Mouse (Mus musculus) CH12.LX (cell line): ENCODE measurements around the gene Glra1.

ENCODE experiments used
- CHD2 ChIP-seq: IDR thresholded peaks from 2 replicates; pipeline ENCODE4 v1.6.1; 2011; ENCODE audit warnings: low read length, improper control_type of control experiment
- CTCF ChIP-seq, 2 experiments: IDR thresholded peaks in 1 of 2; conservative IDR thresholded peaks in 1 of 2; 2 replicates each; pipeline ENCODE4 v1.5.1; 2011 to 2012; ENCODE audit warnings: low read depth in 2 of 2, low read length in 2 of 2, improper control_type of control experiment in 1 of 2, inconsistent platforms in 1 of 2, mild to moderate bottlenecking in 1 of 2, moderate library complexity in 1 of 2
- GABPA ChIP-seq: IDR thresholded peaks from 2 replicates; pipeline ENCODE4 v1.6.1; 2012; ENCODE audit warnings: low read depth, low read length, improper control_type of control experiment, inconsistent platforms; ENCODE audit not compliant: insufficient replicate concordance
- JUND ChIP-seq: conservative IDR thresholded peaks from 2 replicates; pipeline ENCODE4 v1.6.1; 2011; ENCODE audit warnings: low read depth, low read length, improper control_type of control experiment
- MAZ ChIP-seq: IDR thresholded peaks from 2 replicates; pipeline ENCODE4 v1.6.1; 2012; ENCODE audit warnings: low read depth, mild to moderate bottlenecking, inconsistent platforms, low read length, improper control_type of control experiment, moderate library complexity
- MXI1 ChIP-seq: IDR thresholded peaks from 2 replicates; pipeline ENCODE4 v1.6.1; 2011; ENCODE audit warnings: mild to moderate bottlenecking, low read depth, low read length, improper control_type of control experiment
- MYC ChIP-seq: IDR thresholded peaks from 2 replicates; pipeline ENCODE4 v1.6.1; 2011; ENCODE audit warnings: low read depth, mild to moderate bottlenecking, improper control_type of control experiment, low read length
- NELFE ChIP-seq: IDR thresholded peaks from 2 replicates; pipeline ENCODE4 v1.6.1; 2011; ENCODE audit warnings: low read depth, low read length, improper control_type of control experiment
- POLR2A ChIP-seq: IDR thresholded peaks from 2 replicates; pipeline ENCODE4 v1.6.1; 2011; ENCODE audit warnings: low read depth, mild to moderate bottlenecking, improper control_type of control experiment, low read length
- USF2 ChIP-seq: conservative IDR thresholded peaks from 2 replicates; pipeline ENCODE4 v1.6.1; 2011; ENCODE audit warnings: low read depth, low read length, improper control_type of control experiment

DNA sequence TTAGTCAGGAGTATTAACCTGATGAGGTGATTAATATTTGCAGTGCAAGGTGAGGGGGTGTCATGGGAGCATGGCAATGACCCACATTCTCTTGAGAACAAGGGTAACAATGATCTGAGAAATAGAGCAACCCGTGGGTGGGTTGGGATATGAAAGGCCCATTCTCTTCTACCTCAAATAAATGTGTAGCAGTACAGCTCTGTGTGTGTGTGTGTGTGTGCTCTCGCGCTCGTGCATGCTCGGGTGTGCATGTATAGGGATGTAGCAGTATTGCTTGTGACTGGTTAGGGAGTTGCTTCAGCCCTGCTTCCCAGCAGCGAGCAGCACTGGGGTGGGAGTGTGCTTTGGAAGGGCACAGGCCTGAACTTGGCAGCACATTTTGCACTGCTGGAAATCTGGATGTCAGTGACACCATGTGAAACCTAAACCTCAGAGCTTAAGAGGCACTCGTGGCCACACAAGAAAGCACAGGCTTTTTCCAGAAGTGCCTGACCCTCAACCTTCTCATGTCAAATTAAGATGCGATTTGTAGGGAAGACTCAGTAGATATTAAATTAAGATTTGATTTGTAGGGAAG, 106.0 kb downstream of the Glra1 start:
- TF ChIP-seq NELFE (no peak), MYC (no peak), MXI1 (no peak), MAZ (no peak), POLR2A (no peak; the same call in 1 of the 2 replicates), JUND (no peak), USF2 (no peak), GABPA (no peak), CHD2 (0 out of 2 replicates have a peak, but pooled peaks have one; percentile 6), CTCF (conservative IDR thresholded peaks at IDR 0.05 in 1 of 2, IDR thresholded peaks at IDR 0.05 in 1 of 2; ENCODE audit: low read depth in 2 of 2, low read length in 2 of 2) (no peak)
